20 mouse cellular contexts compared by ENCODE assay signal in the genomic region with DNA sequence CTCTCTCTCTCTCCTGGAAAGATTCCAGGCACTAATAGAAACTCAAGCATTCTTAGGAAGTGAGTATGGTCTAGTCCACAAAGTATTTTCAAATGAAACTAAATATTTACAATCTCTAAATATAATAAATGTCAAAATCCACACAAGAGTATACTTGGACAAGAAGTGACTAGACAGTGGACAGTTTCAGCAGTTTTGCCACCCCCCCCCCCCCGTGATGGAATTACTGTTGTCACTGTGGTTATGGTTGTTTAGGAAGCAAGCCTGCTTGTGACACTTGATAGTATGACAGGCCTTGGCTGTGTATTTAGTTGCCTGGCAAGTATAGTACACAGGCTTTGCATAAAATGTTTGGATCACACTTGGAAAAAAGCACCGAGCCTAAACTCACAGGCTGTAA.
A peak's percentile ranks its signal among the peaks of the same experiment; 100 is the strongest.
DNase-seq lines count a peak whose midpoint lies in the region; ATAC-seq and TF ChIP-seq lines count a peak whose summit lies in the region.
"Had no signal": no experiment of that assay in that cellular context is flagged by ENCODE, and none has a peak within 500 bp of the region (broad histone marks: within the 10 kb centered on the region; RNA-seq: fewer than 3 reads in every experiment).

No protein-coding gene starts in this region.

- H3K27me3 ChIP-seq in lung, embryonic 14.5 days (ENCODE audit: insufficient read depth, low read length), result no peaks in the 10 kb centered on the region
- no peaks in the 10 kb centered on the region for H3K27me3 ChIP-seq in stomach, embryonic 15.5 days (replicated peaks)
- no peaks in the 10 kb centered on the region for H3K27me3 ChIP-seq in midbrain, embryonic 10.5 days (ENCODE audit: low read depth, poor library complexity, severe bottlenecking)
- H3K27me3 ChIP-seq: forebrain, embryonic 13.5 days; hindbrain, embryonic 12.5 days; Patski had no signal

- DNase-seq in lung, embryonic 14.5 days, result peak; percentile 85
- no peak for DNase-seq in lung, postnatal 14 days
- DNase-seq in lung, postnatal 10 days, result peak; percentile 57
- DNase-seq in lung, postnatal 4 days, result no peak
- DNase-seq in midbrain, embryonic 10.5 days (ENCODE audit: low spot score), result no peak
- DNase-seq: adrenal gland, postnatal 25 days; cerebellum, adult 18-20 months; cerebellum, adult 9-11 months; cerebellum, postnatal 36 days; gastrocnemius, postnatal 36 days; heart, adult 11 months; heart, postnatal 10 days; heart, postnatal 4 days had no signal

- no peak overlapping the region for H3K9ac ChIP-seq in lung, embryonic 14.5 days
- H3K9ac ChIP-seq in stomach, embryonic 15.5 days, result no peak overlapping the region
- H3K9ac ChIP-seq: forebrain, embryonic 13.5 days; hindbrain, embryonic 12.5 days had no signal

- no peaks in the 10 kb centered on the region for H3K9me3 ChIP-seq in lung, embryonic 14.5 days (ENCODE audit: low read depth, low read length)
- no peaks in the 10 kb centered on the region for H3K9me3 ChIP-seq in stomach, embryonic 15.5 days
- H3K9me3 ChIP-seq in midbrain, embryonic 10.5 days (replicated peaks), result no peaks in the 10 kb centered on the region
- H3K9me3 ChIP-seq: embryonic facial prominence, embryonic 10.5 days; forebrain, embryonic 13.5 days; heart, embryonic 10.5 days; hindbrain, embryonic 12.5 days had no signal

- ATAC-seq in lung, embryonic 14.5 days (ENCODE audit: insufficient read depth), result peak; percentile 86
- ATAC-seq in stomach, embryonic 15.5 days (ENCODE audit: insufficient read depth, low FRiP score, low read depth), result 0 out of 2 replicates have a peak, but pooled peaks have one; percentile 8
- ATAC-seq: activated CD4-positive, CD25-positive, alpha-beta regulatory T cell, adult 4 months; forebrain, embryonic 13.5 days; Patski had no signal

- H3K4me2 ChIP-seq in lung, embryonic 14.5 days, result no peak overlapping the region
- no peak overlapping the region for H3K4me2 ChIP-seq in stomach, embryonic 15.5 days
- H3K4me2 ChIP-seq: forebrain, embryonic 13.5 days; hindbrain, embryonic 12.5 days had no signal

- 23% methylated on average over 2 of the region's 2 CpGs for WGBS in lung, embryonic 14.5 days
- 57% methylated on average over 2 of the region's 2 CpGs for WGBS in stomach, embryonic 15.5 days
- WGBS in midbrain, embryonic 10.5 days, result 83% methylated on average over 2 of the region's 2 CpGs

- no peak overlapping the region for H3K27ac ChIP-seq in lung, embryonic 14.5 days (ENCODE audit: low read depth)
- peak overlapping the region; percentile 31; the same call in 1 of the 2 replicates for H3K27ac ChIP-seq in stomach, embryonic 15.5 days
- H3K27ac ChIP-seq in midbrain, embryonic 10.5 days (replicated peaks), result no peak overlapping the region
- H3K27ac ChIP-seq: embryonic facial prominence, embryonic 10.5 days; forebrain, embryonic 13.5 days; heart, embryonic 10.5 days; hindbrain, embryonic 12.5 days had no signal

- no peak for TF ChIP-seq CTCF in lung, embryonic 14.5 days (IDR thresholded peaks at IDR 0.05; ENCODE audit: low read depth)

- H3K36me3 ChIP-seq in lung, embryonic 14.5 days (ENCODE audit: insufficient read depth), result no peaks in the 10 kb centered on the region
- no peaks in the 10 kb centered on the region for H3K36me3 ChIP-seq in stomach, embryonic 15.5 days
- no peaks in the 10 kb centered on the region for H3K36me3 ChIP-seq in midbrain, embryonic 10.5 days
- H3K36me3 ChIP-seq: embryonic facial prominence, embryonic 10.5 days; heart, embryonic 10.5 days; hindbrain, embryonic 12.5 days had no signal

- H3K4me1 ChIP-seq in lung, embryonic 14.5 days (ENCODE audit: insufficient read depth), result peaks cover 15% of the 10 kb centered on the region
- H3K4me1 ChIP-seq in stomach, embryonic 15.5 days, result peaks cover 5% of the 10 kb centered on the region; the same call in 1 of the 2 replicates
- peaks cover 39% of the 10 kb centered on the region for H3K4me1 ChIP-seq in midbrain, embryonic 10.5 days

- no peak overlapping the region for H3K4me3 ChIP-seq in lung, embryonic 14.5 days (ENCODE audit: low read depth, low read length)
- H3K4me3 ChIP-seq in stomach, embryonic 15.5 days (replicated peaks), result no peak overlapping the region
- H3K4me3 ChIP-seq in midbrain, embryonic 10.5 days, result no peak overlapping the region
- H3K4me3 ChIP-seq: embryonic facial prominence, embryonic 10.5 days; forebrain, embryonic 13.5 days; heart, embryonic 10.5 days; hindbrain, embryonic 12.5 days had no signal

Comparison
In these comparisons a context has a peak if more than half of its experiments do, and no peak if none do; other contexts are left out.
1. DNase-seq: peak in lung, embryonic 14.5 days (single experiment) and lung, postnatal 10 days (single experiment); none in lung, postnatal 14 days (single experiment), lung, postnatal 4 days (0 of 2) and midbrain, embryonic 10.5 days (single experiment).